Mouse (Mus musculus): ENCODE data around the gene Phactr3.

- TF ChIP-seq CTCF (IDR thresholded peaks at IDR 0.05; ENCODE audit: insufficient read depth, low read depth, low read length), result no peak
- no peak for TF ChIP-seq POLR2A (IDR thresholded peaks at IDR 0.05; ENCODE audit: insufficient read depth, low read depth, low read length)
Measured at GRCm38 (mm10) chr2:178125427-178125826, 6.7 kb downstream of the Phactr3 start.

All from olfactory bulb, adult 2 months (tissue).